Mouse (Mus musculus) CH12.LX (cell line): ENCODE measurements at regions not wholly inside any gene's neighbourhood (a gene's known extent, or its start where the extent isn't known, plus 50 kb on each side); places are given as distances from the start of the nearest gene placed in this dataset.

Experiments used
- DNase-seq: peaks from one replicate; pipeline ENCODE4 v3.0.0-alpha.2; 2013; ENCODE audit errors: extremely low read depth
- H3K27ac ChIP-seq: 2 replicates; pipeline ENCODE4 v1.5.1; 2012; ENCODE audit warnings: low read depth, mild to moderate bottlenecking, control low read depth, moderate library complexity; ENCODE audit not compliant: insufficient read depth
- H3K27me3 ChIP-seq: replicated peaks from 2 replicates; pipeline ENCODE3; 2012; ENCODE audit warnings: inconsistent platforms
- H3K36me3 ChIP-seq, 2 experiments: replicated peaks in 1 of 2; 2 replicates each; pipeline versions ENCODE3 to v1.6.1; 2012; ENCODE audit warnings: inconsistent platforms in 1 of 2, low read length in 1 of 2, mild to moderate bottlenecking in 1 of 2, mixed read lengths in 1 of 2, moderate library complexity in 1 of 2; ENCODE audit not compliant: control insufficient read depth in 1 of 2, insufficient read depth in 1 of 2
- H3K4me1 ChIP-seq, 2 experiments: 2 replicates each; pipeline ENCODE4 v1.6.1; 2012; ENCODE audit warnings: inconsistent platforms in 1 of 2, moderate library complexity in 1 of 2; ENCODE audit not compliant: insufficient read depth in 2 of 2, control insufficient read depth in 1 of 2
- H3K4me2 ChIP-seq: 2 replicates; pipeline ENCODE4 v1.6.1; 2012; ENCODE audit warnings: low read depth, mild to moderate bottlenecking, control low read depth; ENCODE audit not compliant: poor library complexity, insufficient read depth, severe bottlenecking
- H3K4me3 ChIP-seq, 3 experiments: fragments of 150-350 bp in 1 of 3; sonication (generic) in 1 of 3; replicated peaks in 1 of 3; 2 replicates each; pipeline versions ENCODE3 to v1.5.1; 2011 to 2012; ENCODE audit warnings: low read depth in 2 of 3, low read length in 2 of 3, mild to moderate bottlenecking in 2 of 3, moderate library complexity in 2 of 3, control low read depth in 1 of 3, improper control_type of control experiment in 1 of 3, inconsistent platforms in 1 of 3, mixed read lengths in 1 of 3; ENCODE audit not compliant: poor library complexity in 1 of 3
- H3K79me2 ChIP-seq: replicated peaks from 2 replicates; pipeline ENCODE4 v1.6.1; 2012; ENCODE audit warnings: mild to moderate bottlenecking, moderate library complexity; ENCODE audit not compliant: control insufficient read depth, poor library complexity, insufficient read depth, severe bottlenecking; ENCODE audit errors: extremely low read depth
- H3K9ac ChIP-seq: 2 replicates; pipeline ENCODE4 v1.6.1; 2012; ENCODE audit warnings: low read depth, mild to moderate bottlenecking, control low read depth, moderate library complexity; ENCODE audit not compliant: insufficient read depth
- H3K9me3 ChIP-seq: replicated peaks from 2 replicates; pipeline ENCODE3; 2012; ENCODE audit warnings: low read length, inconsistent platforms, mixed read lengths
- BHLHE40 ChIP-seq: IDR thresholded peaks from 2 replicates; pipeline ENCODE4 v1.6.1; 2011; ENCODE audit warnings: mild to moderate bottlenecking, low read depth, low read length, improper control_type of control experiment
- CHD1 ChIP-seq: IDR thresholded peaks from 2 replicates; pipeline ENCODE4 v1.6.1; 2012; ENCODE audit warnings: low read depth, low read length, improper control_type of control experiment, inconsistent platforms
- CHD2 ChIP-seq: IDR thresholded peaks from 2 replicates; pipeline ENCODE4 v1.6.1; 2011; ENCODE audit warnings: low read length, improper control_type of control experiment
- CTCF ChIP-seq, 2 experiments: IDR thresholded peaks in 1 of 2; conservative IDR thresholded peaks in 1 of 2; 2 replicates each; pipeline ENCODE4 v1.5.1; 2011 to 2012; ENCODE audit warnings: low read depth in 2 of 2, low read length in 2 of 2, improper control_type of control experiment in 1 of 2, inconsistent platforms in 1 of 2, mild to moderate bottlenecking in 1 of 2, moderate library complexity in 1 of 2
- E2F4 ChIP-seq: IDR thresholded peaks from 2 replicates; pipeline ENCODE4 v1.6.1; 2011; ENCODE audit warnings: low read depth, low read length, improper control_type of control experiment; ENCODE audit not compliant: insufficient replicate concordance
- ELF1 ChIP-seq: IDR thresholded peaks from 2 replicates; pipeline ENCODE4 v1.6.1; 2014; ENCODE audit warnings: low read depth, mild to moderate bottlenecking, inconsistent platforms, low read length, improper control_type of control experiment
- EP300 ChIP-seq: IDR thresholded peaks from 2 replicates; pipeline ENCODE4 v1.6.1; 2011; ENCODE audit warnings: low read length, improper control_type of control experiment
- ETS1 ChIP-seq: conservative IDR thresholded peaks from 2 replicates; pipeline ENCODE4 v1.6.1; 2012; ENCODE audit warnings: low read depth, mild to moderate bottlenecking, inconsistent platforms, low read length, improper control_type of control experiment, moderate library complexity
- GABPA ChIP-seq: IDR thresholded peaks from 2 replicates; pipeline ENCODE4 v1.6.1; 2012; ENCODE audit warnings: low read depth, low read length, improper control_type of control experiment, inconsistent platforms; ENCODE audit not compliant: insufficient replicate concordance
- HCFC1 ChIP-seq: IDR thresholded peaks from 2 replicates; pipeline ENCODE4 v1.6.1; 2012; ENCODE audit warnings: low read depth, mild to moderate bottlenecking, inconsistent platforms, low read length, improper control_type of control experiment
- JUN ChIP-seq: IDR thresholded peaks from 2 replicates; pipeline ENCODE4 v1.6.1; 2011; ENCODE audit warnings: low read depth, mild to moderate bottlenecking, low read length, improper control_type of control experiment, moderate library complexity; ENCODE audit not compliant: insufficient read depth
- KAT2A ChIP-seq: IDR thresholded peaks from 2 replicates; pipeline ENCODE4 v1.6.1; 2012; ENCODE audit warnings: low read length, improper control_type of control experiment, inconsistent platforms; ENCODE audit not compliant: insufficient replicate concordance
- MAFK ChIP-seq: IDR thresholded peaks from 2 replicates; pipeline ENCODE4 v1.6.1; 2011; ENCODE audit warnings: low read length, improper control_type of control experiment; ENCODE audit not compliant: insufficient replicate concordance
- MAX ChIP-seq: IDR thresholded peaks from 2 replicates; pipeline ENCODE4 v1.6.1; 2011; ENCODE audit warnings: low read length, improper control_type of control experiment
- MAZ ChIP-seq: IDR thresholded peaks from 2 replicates; pipeline ENCODE4 v1.6.1; 2012; ENCODE audit warnings: low read depth, mild to moderate bottlenecking, inconsistent platforms, low read length, improper control_type of control experiment, moderate library complexity
- MYC ChIP-seq: IDR thresholded peaks from 2 replicates; pipeline ENCODE4 v1.6.1; 2011; ENCODE audit warnings: low read depth, mild to moderate bottlenecking, improper control_type of control experiment, low read length
- NELFE ChIP-seq: IDR thresholded peaks from 2 replicates; pipeline ENCODE4 v1.6.1; 2011; ENCODE audit warnings: low read depth, low read length, improper control_type of control experiment
- NRF1 ChIP-seq: IDR thresholded peaks from 2 replicates; pipeline ENCODE4 v1.6.1; 2014; ENCODE audit warnings: low read depth, mild to moderate bottlenecking, inconsistent platforms, low read length, improper control_type of control experiment, moderate library complexity
- PAX5 ChIP-seq: IDR thresholded peaks from 2 replicates; pipeline ENCODE4 v1.6.1; 2012; ENCODE audit warnings: low read length, inconsistent platforms, mixed read lengths
- POLR2AphosphoS2 ChIP-seq: IDR thresholded peaks from 2 replicates; pipeline ENCODE4 v1.6.1; 2011; ENCODE audit warnings: low read depth, low read length, improper control_type of control experiment
- RAD21 ChIP-seq: IDR thresholded peaks from 2 replicates; pipeline ENCODE4 v1.6.1; 2011; ENCODE audit warnings: low read depth, mild to moderate bottlenecking, low read length, improper control_type of control experiment, moderate library complexity
- SMC3 ChIP-seq: IDR thresholded peaks from 2 replicates; pipeline ENCODE4 v1.6.1; 2011; ENCODE audit warnings: low read depth, low read length, improper control_type of control experiment
- TBP ChIP-seq: conservative IDR thresholded peaks from 2 replicates; pipeline ENCODE4 v1.6.1; 2011; ENCODE audit warnings: low read depth, low read length, improper control_type of control experiment
- UBTF ChIP-seq: IDR thresholded peaks from 2 replicates; pipeline ENCODE4 v1.6.1; 2012; ENCODE audit warnings: low read depth, mild to moderate bottlenecking, inconsistent platforms, low read length, improper control_type of control experiment, moderate library complexity
- ZMIZ1 ChIP-seq: IDR thresholded peaks from 2 replicates; pipeline ENCODE4 v1.6.1; 2012; ENCODE audit warnings: low read depth, mild to moderate bottlenecking, inconsistent platforms, low read length, improper control_type of control experiment
- ZNF384 ChIP-seq: IDR thresholded peaks from 2 replicates; pipeline ENCODE4 v1.6.1; 2012; ENCODE audit warnings: low read depth, low read length, improper control_type of control experiment, inconsistent platforms
- dilution Hi-C: fragments of 300-500 bp; cut with MboI; formaldehyde crosslinking; loops from 2 replicates; pipeline ENCODE4 v1.14.3; 2020; ENCODE audit warnings: low sequenced_read_pairs; ENCODE audit not compliant: extremely low pct_unique_long_range_greater_than_20kb, extremely low pct_ligation_motif_present
- in situ Hi-C: fragments of 300-500 bp; cut with MboI; formaldehyde crosslinking; loops from 3 replicates; pipeline ENCODE4 v1.14.3; 2019; ENCODE audit warnings: low sequenced_read_pairs, low pct_ligation_motif_present, low pct_unique_long_range_greater_than_20kb, mixed read lengths

DNA sequence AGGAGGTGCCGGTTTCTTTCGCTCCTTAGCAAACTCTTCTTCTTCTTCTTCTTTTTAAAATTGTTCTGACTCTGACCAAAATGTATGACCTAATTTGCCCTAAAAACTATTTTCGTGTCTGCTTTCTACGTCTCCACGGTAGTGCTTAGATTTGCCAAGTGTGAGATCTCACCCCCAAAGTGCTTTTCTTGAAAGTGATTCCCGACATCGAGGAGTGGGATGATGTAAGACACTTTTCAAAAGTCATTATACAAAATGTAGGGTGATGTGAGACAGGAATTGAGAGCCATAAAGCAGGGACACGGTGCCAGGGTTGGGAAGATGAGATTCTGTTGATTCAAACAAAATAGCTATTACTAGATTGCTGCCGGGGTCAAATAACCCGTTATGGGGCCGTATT lies 139.5 kb downstream of the Enc1 start:
- H3K27ac ChIP-seq: no peak overlapping the region
- H3K79me2 ChIP-seq: no peaks in the 10 kb centered on the region
- no peaks in the 10 kb centered on the region for H3K36me3 ChIP-seq
- H3K9ac ChIP-seq: no peak overlapping the region
- H3K9me3 ChIP-seq: peaks cover 26% of the 10 kb centered on the region
- H3K4me2 ChIP-seq: no peak overlapping the region
- H3K4me3 ChIP-seq: no peak overlapping the region
- no peaks in the 10 kb centered on the region for H3K27me3 ChIP-seq
- H3K4me1 ChIP-seq: no peaks in the 10 kb centered on the region
- TF ChIP-seq E2F4 (no peak), NRF1 (no peak), UBTF (no peak), EP300 (no peak), HCFC1 (no peak), MAX (no peak), CTCF (conservative IDR thresholded peaks at IDR 0.05 in 1 of 2, IDR thresholded peaks at IDR 0.05 in 1 of 2; ENCODE audit: low read depth in 2 of 2, low read length in 2 of 2) (no peak), JUN (no peak), RAD21 (no peak)
- dilution Hi-C loops (no loop called here), in situ Hi-C loops (no loop called here)
- no peak for DNase-seq

GRCm38 (mm10) chr13:97376232-97376523 lies 135.3 kb downstream of the Enc1 start:
- Histone ChIP-seq H3K4me1 (no peaks in the 10 kb centered on the region), H3K36me3 (no peaks in the 10 kb centered on the region), H3K9me3 (peaks cover 10% of the 10 kb centered on the region), H3K27ac (no peak overlapping the region), H3K9ac (no peak overlapping the region), H3K4me2 (no peak overlapping the region), H3K27me3 (no peaks in the 10 kb centered on the region), H3K4me3 (no peak overlapping the region), H3K79me2 (no peaks in the 10 kb centered on the region)
- in situ Hi-C loops: no loop called here
- no peak for DNase-seq
- TF ChIP-seq EP300 (no peak), ELF1 (no peak), CHD1 (no peak), GABPA (no peak), KAT2A (no peak)
- dilution Hi-C loops: no loop called here

DNA sequence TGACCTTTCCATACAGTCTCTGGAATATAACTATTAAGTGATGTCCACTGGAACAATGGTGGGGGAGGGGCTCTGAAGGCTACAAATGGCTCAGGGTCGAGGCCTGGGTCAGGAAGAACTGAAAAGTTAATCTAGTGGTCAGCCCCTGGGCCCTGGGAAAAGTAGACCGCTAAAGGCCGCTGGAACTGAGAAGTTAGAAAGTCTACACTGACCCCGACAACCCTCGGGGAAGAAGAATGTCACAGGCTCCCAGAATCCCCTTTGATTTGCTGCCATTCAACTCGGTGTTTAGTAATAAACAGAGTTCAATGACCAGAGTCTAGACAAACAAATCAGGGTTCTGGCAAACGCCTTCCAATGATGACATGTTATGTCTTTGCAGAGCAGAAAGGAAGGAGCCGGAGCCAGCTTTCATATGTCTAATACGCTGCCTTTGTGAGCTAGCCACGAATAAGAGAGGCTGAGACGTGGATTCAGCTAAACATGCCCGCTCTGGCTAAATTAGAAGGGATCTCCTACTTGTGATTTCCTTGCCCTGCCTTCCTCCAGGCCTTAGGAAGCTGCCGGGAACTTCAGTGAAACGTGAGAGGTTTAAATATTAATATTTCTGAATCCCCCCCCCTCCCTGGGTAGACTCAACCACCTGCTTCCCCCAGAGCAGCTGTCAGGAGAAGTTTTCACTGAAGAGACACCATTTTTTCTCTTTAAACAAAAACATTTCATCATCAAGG lies 134.8 kb downstream of the Enc1 start:
- peaks cover 12% of the 10 kb centered on the region for H3K9me3 ChIP-seq
- in situ Hi-C loops (no loop called here), dilution Hi-C loops (no loop called here)
- H3K4me1 ChIP-seq: no peaks in the 10 kb centered on the region
- H3K36me3 ChIP-seq: no peaks in the 10 kb centered on the region
- no peak overlapping the region for H3K4me3 ChIP-seq
- no peak for DNase-seq
- no peak overlapping the region for H3K27ac ChIP-seq
- H3K79me2 ChIP-seq: no peaks in the 10 kb centered on the region
- no peak overlapping the region for H3K9ac ChIP-seq
- no peaks in the 10 kb centered on the region for H3K27me3 ChIP-seq
- H3K4me2 ChIP-seq: no peak overlapping the region
- TF ChIP-seq GABPA (no peak), TBP (no peak), MYC (no peak), ETS1 (no peak), ZMIZ1 (no peak), PAX5 (no peak), BHLHE40 (no peak), NELFE (no peak), SMC3 (no peak), ZNF384 (no peak), NRF1 (no peak), CHD2 (no peak), HCFC1 (no peak), MAX (no peak), MAZ (no peak), MAFK (no peak), POLR2AphosphoS2 (no peak), UBTF (no peak)
